Mouse (Mus musculus) ES-CJ7 (cell line): Measurements from ENCODE around the gene Lgr5.

Experiments
- DNase-seq: peaks from one replicate; pipeline ENCODE4 v3.0.0; 2011; ENCODE audit warnings: low read depth, low spot score

Lgr5 gene

GRCm38 (mm10) chr10:115570577-115570976, 17.0 kb downstream of the Lgr5 start:
- no peak for DNase-seq

- DNase-seq: no peak
Measured at GRCm38 (mm10) chr10:115569712-115570491, 17.7 kb downstream of the Lgr5 start, which contains the start of gene A930009A15Rik. Gene A930009A15Rik (plus strand): TSS chr10:115569986.

GRCm38 (mm10) chr10:115563961-115564360, 23.6 kb downstream of the Lgr5 start:
- DNase-seq: no peak

GRCm38 (mm10) chr10:115562911-115563686, 24.5 kb downstream of the Lgr5 start:
- no peak for DNase-seq

GRCm38 (mm10) chr10:115561136-115561880, 26.3 kb downstream of the Lgr5 start:
- peak; percentile 4 for DNase-seq

GRCm38 (mm10) chr10:115556738-115557242, 30.8 kb downstream of the Lgr5 start:
- DNase-seq: peak; percentile 66

DNA sequence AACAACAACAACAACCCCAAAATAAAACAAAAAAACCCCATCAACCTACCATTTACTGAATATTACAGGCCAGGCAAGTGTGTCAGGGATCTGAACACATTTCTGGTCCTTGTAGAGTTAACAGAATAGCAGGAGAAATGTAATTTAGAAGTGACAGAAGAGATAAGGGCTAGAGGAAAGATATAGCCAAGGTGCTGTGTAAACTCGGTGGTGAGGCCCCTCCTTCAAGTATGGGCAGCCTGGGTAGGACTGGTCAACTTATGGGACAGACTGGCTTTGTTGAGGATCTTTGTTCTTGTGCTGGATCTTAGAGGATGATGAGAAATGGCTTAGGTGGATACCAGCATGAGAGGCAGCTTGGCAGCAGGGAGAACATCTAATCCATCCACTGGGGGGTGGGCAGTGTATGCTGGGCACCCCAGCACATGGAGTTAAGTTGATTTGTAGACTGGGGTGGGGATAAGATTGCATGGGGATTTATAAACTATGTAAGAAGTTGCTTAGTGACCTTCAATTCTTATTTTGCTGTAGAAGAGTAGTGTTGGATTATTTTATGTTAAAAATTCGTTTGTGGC, 32.3 kb downstream of the Lgr5 start:
- no peak for DNase-seq

GRCm38 (mm10) chr10:115553352-115554113, 34.0 kb downstream of the Lgr5 start:
- DNase-seq: no peak

GRCm38 (mm10) chr10:115551069-115551468, 36.5 kb downstream of the Lgr5 start:
- no peak for DNase-seq

DNA sequence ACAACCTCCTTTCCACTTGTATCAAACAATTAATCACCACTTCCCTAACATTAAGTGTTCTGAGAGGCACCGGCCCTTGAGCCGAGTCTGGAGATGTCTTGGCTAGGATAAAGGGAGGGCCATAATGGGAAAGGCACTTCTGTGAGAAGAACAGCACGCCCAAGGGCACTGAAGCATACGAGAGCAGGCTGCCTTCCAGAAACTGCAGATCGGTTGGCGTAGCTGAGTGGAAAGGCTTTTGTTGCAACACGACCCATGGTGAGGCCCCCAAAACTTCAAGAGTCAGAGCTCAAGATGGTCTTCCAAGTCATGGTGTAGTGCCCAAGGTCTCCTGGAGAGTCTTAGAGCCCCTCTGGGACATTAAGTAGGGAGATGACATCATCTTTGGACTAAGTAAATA, 37.3 kb downstream of the Lgr5 start:
- no peak for DNase-seq

- DNase-seq: no peak
Measured at GRCm38 (mm10) chr10:115542917-115543316, 44.7 kb downstream of the Lgr5 start.

- no peak for DNase-seq
Measured at GRCm38 (mm10) chr10:115530746-115531145, 56.8 kb downstream of the Lgr5 start.

- DNase-seq: peak; percentile 7
Measured at GRCm38 (mm10) chr10:115529768-115530167, 57.8 kb downstream of the Lgr5 start.

- no peak for DNase-seq
Measured at GRCm38 (mm10) chr10:115528892-115529291, 58.7 kb downstream of the Lgr5 start.

- DNase-seq: no peak
Measured at GRCm38 (mm10) chr10:115521081-115521451, 66.5 kb downstream of the Lgr5 start.

GRCm38 (mm10) chr10:115520200-115521080, 67.1 kb downstream of the Lgr5 start:
- peak; percentile 11 for DNase-seq

GRCm38 (mm10) chr10:115518845-115519244, 68.7 kb downstream of the Lgr5 start:
- DNase-seq: peak; percentile 12

DNA sequence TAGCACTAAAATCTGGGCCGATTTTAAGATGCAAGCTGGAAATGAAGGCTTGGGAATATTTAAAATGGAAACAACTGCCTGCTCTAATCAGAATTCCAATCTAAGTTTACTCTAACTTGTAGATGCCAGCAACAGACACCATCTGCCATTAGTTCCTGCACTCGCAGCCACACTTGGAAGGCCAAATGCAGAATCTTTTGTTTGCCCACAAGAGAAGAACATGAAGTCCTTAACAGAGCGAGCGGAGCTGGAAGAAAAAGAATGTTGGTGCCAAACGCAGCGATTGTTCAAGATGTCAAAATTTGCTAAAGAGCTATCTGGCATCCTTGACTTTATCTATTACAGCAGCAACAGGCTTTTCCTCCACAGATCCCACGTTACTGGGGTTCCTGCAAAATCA, 72.1 kb downstream of the Lgr5 start:
- no peak for DNase-seq

DNA sequence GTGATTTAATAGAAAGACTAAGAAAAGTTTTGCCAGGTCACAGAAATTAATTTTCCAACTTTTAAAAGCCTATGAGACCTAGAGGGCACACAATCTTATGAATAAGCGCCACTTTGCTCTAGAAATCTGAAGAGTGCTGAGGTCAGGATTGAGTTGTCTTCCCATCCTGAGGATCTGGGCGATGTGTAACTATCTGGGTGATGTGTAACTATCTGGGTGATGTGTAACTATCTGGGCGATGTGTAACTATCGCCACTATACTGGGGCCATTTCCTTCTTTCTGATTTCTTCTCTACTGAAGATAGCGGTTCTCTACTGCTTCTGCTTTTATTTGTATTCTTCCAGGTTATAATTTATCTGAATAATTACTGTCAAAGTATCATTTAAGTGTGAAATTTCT, 76.6 kb downstream of the Lgr5 start:
- DNase-seq: no peak
